Mouse (Mus musculus) hindbrain, embryonic 11.5 days (tissue): Measurements from ENCODE around the gene 1700013F07Rik. TPM values are rescaled to one million over a fixed set of nuclear protein-coding genes. Genes with fewer than 3 reads are reported as not detected.
A peak's percentile ranks its signal among the peaks of the same experiment; 100 is the strongest.
"Not testable (repeated sequence)": the region's sequence is repeated elsewhere in the genome, so short reads cannot be mapped to it uniquely, and the experiment has no call there.

Source experiments
- ATAC-seq: fragments of 200-750 bp; cut with Nextera tagmentation; 2 replicates; pipeline ENCODE4 v1.8.0; 2017; ENCODE audit warnings: mild to moderate bottlenecking, moderate TSS enrichment, moderate library complexity; ENCODE audit not compliant: low FRiP score
- DNase-seq: peaks from one replicate; pipeline ENCODE4 v3.0.0-alpha.2; 2015; ENCODE audit warnings: low spot score
- H3K27ac ChIP-seq: fragments of 300-500 bp; sonication (generic); 2 replicates; pipeline ENCODE4 v1.5.1; 2014; ENCODE audit warnings: mild to moderate bottlenecking, low read depth, low read length
- H3K27me3 ChIP-seq: fragments of 300-500 bp; sonication (generic); 2 replicates; pipeline ENCODE4 v1.6.1; 2014; ENCODE audit warnings: mild to moderate bottlenecking, low read length, moderate library complexity, mixed read lengths; ENCODE audit not compliant: control insufficient read depth, insufficient read depth
- H3K36me3 ChIP-seq: fragments of 300-500 bp; sonication (generic); 2 replicates; pipeline ENCODE4 v1.6.1; 2014; ENCODE audit warnings: mild to moderate bottlenecking, low read length, moderate library complexity, mixed read lengths; ENCODE audit not compliant: control insufficient read depth, insufficient read depth
- H3K4me1 ChIP-seq: fragments of 300-500 bp; sonication (generic); replicated peaks from 2 replicates; pipeline ENCODE4 v1.6.1; 2014; ENCODE audit warnings: low read length, mixed read lengths; ENCODE audit not compliant: control insufficient read depth, insufficient read depth
- H3K4me2 ChIP-seq: fragments of 300-500 bp; sonication (generic); replicated peaks from 2 replicates; pipeline ENCODE4 v1.6.1; 2014; ENCODE audit warnings: mild to moderate bottlenecking, low read depth, low read length
- H3K4me3 ChIP-seq: fragments of 300-500 bp; sonication (generic); 2 replicates; pipeline ENCODE4 v1.5.1; 2014; ENCODE audit warnings: low read depth, low read length
- H3K9ac ChIP-seq: fragments of 300-500 bp; sonication (generic); 2 replicates; pipeline ENCODE4 v1.6.1; 2014; ENCODE audit warnings: low read depth, low read length
- H3K9me3 ChIP-seq: fragments of 300-500 bp; sonication (generic); 2 replicates; pipeline ENCODE4 v1.6.1; 2016; ENCODE audit warnings: low read length; ENCODE audit not compliant: control insufficient read depth
- WGBS: fragments of 180-500 bp; shearing (Covaris S2); extraction: QIAGEN DNeasy Blood & Tissue Kit; methylation state at CpG from one replicate; pipeline ENCODE4 v1.1.7; 2014; 5-methylcytosine and 5-hydroxymethylcytosine counted together
- polyA plus RNA-seq: library from polyadenylated mRNA; unstranded; fragments of >200 nt; fragmentation: Nextera tagmentation; extraction: Ambion mirVana; gene quantifications from 2 replicates; pipeline ENCODE4 v1.2.1, GENCODE M21; 2014

The 1700013F07Rik gene
- 0.68 and 1.6 TPM in 2 replicates for polyA plus RNA-seq

- Histone ChIP-seq H3K9ac (no peak within 1 kb of the TSS), H3K4me2 (no peak within 1 kb of the TSS), H3K9me3 (no peaks in the 10 kb centered on the region), H3K27ac (no peak within 1 kb of the TSS), H3K4me3 (no peak within 1 kb of the TSS), H3K27me3 (peaks cover 7% of the 10 kb centered on the region; the same call in 1 of the 2 replicates), H3K4me1 (0 out of 2 replicates have a peak, but pooled peaks cover 2% of the 10 kb centered on the region), H3K36me3 (no peaks in the 10 kb centered on the region)
- ATAC-seq: no peak
- DNase-seq: no peak
- WGBS: 84% methylated on average over 6 of the region's 6 CpGs
Measured at GRCm38 (mm10) chr3:108533951-108534350, at the start of gene 1700013F07Rik. 1700013F07Rik (plus strand) TSS chr3:108534150.

- ATAC-seq: no peak
- WGBS: 85% methylated on average over 4 of the region's 4 CpGs
- no peak for DNase-seq
- Histone ChIP-seq H3K4me2 (no peak overlapping the region), H3K4me1 (no peaks in the 10 kb centered on the region), H3K9me3 (no peaks in the 10 kb centered on the region), H3K4me3 (no peak overlapping the region), H3K27me3 (no peaks in the 10 kb centered on the region), H3K36me3 (no peaks in the 10 kb centered on the region), H3K27ac (no peak overlapping the region), H3K9ac (no peak overlapping the region)
Measured at GRCm38 (mm10) chr3:108484749-108485148, 49.2 kb upstream of the 1700013F07Rik start.

- Histone ChIP-seq H3K36me3 (no peaks in the 10 kb centered on the region), H3K27me3 (no peaks in the 10 kb centered on the region), H3K4me2 (no peak overlapping the region), H3K9me3 (no peaks in the 10 kb centered on the region), H3K4me3 (no peak overlapping the region), H3K27ac (no peak overlapping the region), H3K9ac (no peak overlapping the region), H3K4me1 (no peaks in the 10 kb centered on the region)
- DNase-seq (no peak), ATAC-seq (no peak)
- 42% methylated on average over 3 of the region's 3 CpGs for WGBS
Measured at GRCm38 (mm10) chr3:108489968-108490367, 44.0 kb upstream of the 1700013F07Rik start.

- H3K36me3 ChIP-seq: no peaks in the 10 kb centered on the region
- H3K4me3 ChIP-seq: no peak overlapping the region
- no peak for DNase-seq
- no peaks in the 10 kb centered on the region for H3K9me3 ChIP-seq
- 73% methylated on average over 9 of the region's 9 CpGs for WGBS
- H3K4me2 ChIP-seq: no peak overlapping the region
- no peak overlapping the region for H3K9ac ChIP-seq
- ATAC-seq: no peak
- H3K27ac ChIP-seq: no peak overlapping the region
- H3K27me3 ChIP-seq: no peaks in the 10 kb centered on the region
- no peaks in the 10 kb centered on the region; the same call in 1 of the 2 replicates for H3K4me1 ChIP-seq
Measured at GRCm38 (mm10) chr3:108494861-108495474, 39.0 kb upstream of the 1700013F07Rik start.

- WGBS: 39% methylated on average over 4 of the region's 4 CpGs
- H3K4me2 ChIP-seq: no peak overlapping the region
- no peak overlapping the region for H3K27ac ChIP-seq
- H3K4me1 ChIP-seq: no peaks in the 10 kb centered on the region; the same call in 1 of the 2 replicates
- DNase-seq (no peak), ATAC-seq (no peak)
- H3K36me3 ChIP-seq: no peaks in the 10 kb centered on the region
- H3K27me3 ChIP-seq: no peaks in the 10 kb centered on the region
- no peak overlapping the region for H3K4me3 ChIP-seq
- H3K9me3 ChIP-seq: no peaks in the 10 kb centered on the region
- no peak overlapping the region for H3K9ac ChIP-seq
Measured at GRCm38 (mm10) chr3:108495486-108495885, 38.5 kb upstream of the 1700013F07Rik start.

- Histone ChIP-seq H3K9ac (no peak overlapping the region), H3K4me3 (no peak overlapping the region), H3K4me1 (no peaks in the 10 kb centered on the region; the same call in 1 of the 2 replicates), H3K27ac (no peak overlapping the region), H3K27me3 (no peaks in the 10 kb centered on the region), H3K9me3 (no peaks in the 10 kb centered on the region), H3K4me2 (no peak overlapping the region), H3K36me3 (no peaks in the 10 kb centered on the region)
- no peak for DNase-seq
- ATAC-seq: 0 out of 2 replicates have a peak, but pooled peaks have one; percentile 17
- WGBS: 39% methylated on average over 9 of the region's 9 CpGs
Measured at GRCm38 (mm10) chr3:108497602-108498001, 36.3 kb upstream of the 1700013F07Rik start.

GRCm38 (mm10) chr3:108499826-108500225 lies 34.1 kb upstream of the 1700013F07Rik start:
- no peak for ATAC-seq
- DNase-seq: no peak
- Histone ChIP-seq H3K4me1 (no peaks in the 10 kb centered on the region; the same call in 1 of the 2 replicates), H3K27ac (no peak overlapping the region), H3K9ac (no peak overlapping the region), H3K9me3 (no peaks in the 10 kb centered on the region), H3K4me2 (no peak overlapping the region), H3K36me3 (no peaks in the 10 kb centered on the region), H3K4me3 (no peak overlapping the region), H3K27me3 (no peaks in the 10 kb centered on the region)
- 83% methylated on average over 8 of the region's 8 CpGs for WGBS

GRCm38 (mm10) chr3:108501411-108501810 lies 32.5 kb upstream of the 1700013F07Rik start:
- H3K4me1 ChIP-seq, H3K9ac ChIP-seq, H3K4me2 ChIP-seq, H3K27ac ChIP-seq, H3K4me3 ChIP-seq, DNase-seq, ATAC-seq, H3K36me3 ChIP-seq, H3K9me3 ChIP-seq, H3K27me3 ChIP-seq: not testable (repeated sequence)
- WGBS: 92% methylated on average over 3 of the region's 3 CpGs

GRCm38 (mm10) chr3:108503908-108504307 lies 30.0 kb upstream of the 1700013F07Rik start:
- Histone ChIP-seq H3K27ac (no peak overlapping the region), H3K36me3 (no peaks in the 10 kb centered on the region), H3K4me2 (no peak overlapping the region), H3K27me3 (no peaks in the 10 kb centered on the region), H3K9ac (no peak overlapping the region), H3K4me1 (no peaks in the 10 kb centered on the region), H3K9me3 (no peaks in the 10 kb centered on the region), H3K4me3 (no peak overlapping the region)
- 91% methylated on average over 4 of the region's 4 CpGs for WGBS
- ATAC-seq (no peak), DNase-seq (no peak)
